Mouse (Mus musculus) erythroblast, embryonic 14.5 days (primary cell): Measurements from ENCODE around the gene Btbd9.

Experiments
- GATA1 ChIP-seq: IDR thresholded peaks from 2 replicates; pipeline ENCODE4 v1.6.1; 2012; ENCODE audit warnings: low read length, inconsistent platforms, mixed read lengths
- TAL1 ChIP-seq: IDR thresholded peaks from 3 replicates; pipeline ENCODE4 v1.6.1; 2012; ENCODE audit warnings: low read length, inconsistent platforms, mixed read lengths

DNA sequence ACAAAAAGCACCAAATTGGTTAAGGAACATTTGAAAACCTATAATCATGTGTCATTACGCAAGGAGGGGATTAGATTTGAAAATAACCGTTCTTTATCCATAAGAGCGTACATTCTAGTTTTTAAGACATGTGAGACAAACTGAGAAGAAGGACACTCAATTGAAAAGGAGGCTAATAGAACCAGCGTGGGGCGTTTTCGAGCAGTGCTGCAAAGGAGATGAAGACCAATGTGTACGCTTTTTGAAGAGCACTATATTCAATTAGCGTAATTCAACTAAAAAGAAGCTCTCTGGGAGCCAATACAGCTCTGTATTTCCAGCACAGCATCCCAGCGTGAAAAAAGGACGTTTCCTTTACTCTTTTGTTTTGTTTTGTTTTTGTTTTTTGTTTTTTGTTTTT is 103.5 kb downstream of the Btbd9 start:
- TF ChIP-seq GATA1 = no peak
- TF ChIP-seq TAL1 = no peak
